Mouse (Mus musculus) ZHBTc4 (cell line): ENCODE data around the gene Zc3h4.

Experiments used
- DNase-seq: peaks from one replicate; pipeline ENCODE4 v3.0.0-alpha.2; 2011; ENCODE audit warnings: low read depth, low spot score

The Zc3h4 gene

DNA sequence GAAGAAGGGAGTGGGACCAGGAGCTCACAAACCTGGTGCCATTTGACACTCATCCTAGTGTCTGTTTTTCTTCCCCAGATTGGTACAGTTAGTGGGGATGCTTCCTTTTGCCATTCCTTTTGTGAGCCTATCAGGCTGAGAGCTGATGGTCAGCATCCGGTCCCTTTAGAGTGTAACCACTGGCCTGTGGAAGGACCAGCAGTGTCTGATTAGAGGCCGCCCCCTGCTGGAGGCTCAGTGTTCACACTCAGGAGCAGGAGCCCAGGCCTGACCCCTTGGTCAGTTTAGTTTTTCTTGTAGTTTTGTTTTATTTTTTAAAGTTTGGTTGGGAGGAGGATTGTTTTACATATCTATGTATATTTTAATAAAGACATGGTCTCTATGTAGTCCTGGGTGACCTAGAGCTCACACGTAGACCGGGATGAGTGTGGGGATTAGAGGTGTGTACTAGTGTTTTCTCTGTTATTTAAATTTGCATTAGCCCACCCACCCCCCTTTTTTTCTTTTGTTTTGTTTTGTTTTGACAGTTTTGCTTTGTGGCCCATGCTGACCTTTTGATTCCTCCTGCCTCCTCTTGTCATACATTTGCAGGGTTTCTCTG lies 25.5 kb downstream of the Zc3h4 start:
- DNase-seq = peak; percentile 58

DNA sequence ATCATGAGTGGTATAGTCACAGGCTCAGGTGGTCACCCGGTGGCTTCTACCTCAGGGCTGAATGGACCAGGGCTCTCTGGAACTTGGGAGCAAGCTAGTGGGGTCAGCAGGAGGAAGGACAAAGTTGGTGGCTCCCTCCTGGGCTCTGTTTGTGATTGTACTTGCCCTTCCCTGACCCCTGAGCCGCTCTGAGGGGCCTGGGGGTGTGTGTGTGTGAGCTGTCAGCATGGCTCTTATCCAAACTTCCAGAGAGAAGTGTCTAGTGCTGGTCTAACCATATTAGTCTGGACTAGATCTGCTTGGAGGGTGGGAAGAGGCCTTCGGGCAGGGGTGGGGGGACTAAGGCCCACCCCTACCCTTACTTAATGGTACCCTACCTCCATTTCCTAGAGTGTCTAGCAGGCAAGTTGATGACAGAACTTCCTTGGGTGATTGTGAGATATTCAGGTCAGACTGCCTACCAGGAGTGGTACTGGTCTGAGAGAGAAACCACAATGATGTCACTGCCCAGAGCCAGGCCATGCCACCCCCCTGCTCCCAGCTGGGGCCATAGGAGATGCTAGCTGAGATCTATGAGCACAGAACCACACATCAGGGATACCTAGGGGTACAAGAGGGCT lies 32.8 kb downstream of the Zc3h4 start:
- no peak for DNase-seq

DNA sequence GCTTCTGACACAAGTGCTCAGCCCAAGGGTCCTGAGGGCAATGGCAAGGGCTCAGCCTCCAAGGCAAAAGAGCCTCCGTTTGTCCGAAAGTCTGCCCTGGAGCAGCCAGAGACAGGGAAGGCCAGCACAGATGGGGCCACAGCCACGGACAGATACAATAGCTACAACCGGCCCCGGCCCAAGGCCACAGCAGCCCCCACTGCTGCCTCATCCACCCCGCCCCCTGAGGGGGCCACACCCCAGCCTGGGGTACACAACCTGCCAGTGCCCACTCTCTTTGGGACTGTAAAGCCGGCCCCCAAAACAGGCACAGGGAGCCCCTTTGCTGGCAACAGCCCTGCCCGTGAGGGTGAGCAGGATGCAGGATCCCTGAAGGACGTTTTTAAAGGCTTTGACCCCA lies 34.4 kb downstream of the Zc3h4 start:
- no peak for DNase-seq

DNA sequence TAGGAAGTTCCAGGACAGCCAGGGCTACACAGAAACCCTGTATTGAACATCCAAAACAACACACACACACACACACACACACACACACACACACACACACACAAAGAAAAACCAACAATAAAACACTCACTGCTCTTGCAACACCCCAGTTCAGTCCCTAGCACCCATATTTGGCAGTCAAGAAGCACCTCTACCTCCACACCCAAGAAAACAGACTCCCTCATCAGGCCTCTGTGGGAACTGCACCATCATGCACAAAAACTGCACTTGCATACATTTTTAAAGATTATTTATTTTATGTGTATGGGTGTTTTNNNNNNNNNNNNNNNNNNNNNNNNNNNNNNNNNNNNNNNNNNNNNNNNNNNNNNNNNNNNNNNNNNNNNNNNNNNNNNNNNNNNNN lies 40.5 kb downstream of the Zc3h4 start:
- peak; percentile 35 for DNase-seq

DNA sequence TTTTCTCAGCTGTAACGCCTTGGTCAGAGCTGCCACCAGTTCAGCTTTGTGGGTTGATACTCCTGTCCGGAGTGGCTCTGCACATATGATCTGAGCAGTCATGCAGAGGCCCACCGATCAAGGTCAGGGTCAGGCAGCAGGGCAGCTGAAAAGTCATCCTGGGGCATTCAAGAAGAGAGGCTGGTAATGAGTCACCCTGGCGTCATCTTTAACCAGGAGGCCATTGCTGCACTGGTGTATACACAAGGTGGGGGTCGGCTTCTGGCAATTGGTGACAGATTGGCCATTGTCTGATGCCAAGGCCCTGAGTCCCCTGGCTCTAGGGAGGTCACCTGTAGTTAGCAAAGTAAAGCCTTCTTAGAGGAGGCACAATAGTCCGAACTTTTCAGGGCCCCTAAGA lies 50.9 kb downstream of the Zc3h4 start:
- no peak for DNase-seq

DNA sequence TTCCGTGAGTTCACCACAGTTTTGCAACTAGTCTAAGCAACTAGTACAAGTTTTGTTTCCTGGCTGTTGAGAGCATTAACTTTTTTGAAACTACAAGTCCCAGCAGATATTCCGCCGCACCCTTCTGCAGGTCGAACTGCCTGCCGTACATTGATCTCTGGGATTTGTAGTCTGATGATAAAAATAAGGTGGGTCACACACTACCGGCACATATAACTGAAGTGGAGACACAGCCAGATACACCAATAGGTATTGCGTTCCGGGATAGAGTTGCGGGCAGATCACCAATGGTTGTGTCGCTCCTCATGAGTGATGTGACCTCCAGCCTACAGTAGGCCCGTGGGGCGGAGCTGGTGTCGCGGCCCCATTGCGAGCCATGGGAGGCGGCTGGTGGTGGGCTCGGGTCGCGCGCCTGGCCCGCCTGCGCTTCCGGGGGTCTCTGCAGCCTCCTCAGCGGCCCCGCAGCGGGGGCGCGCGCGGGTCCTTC lies 51.9 kb downstream of the Zc3h4 start, which contains the start of gene Tmem160:
Gene Tmem160, plus strand, starts transcription at position 193 of the 487 bp plus-strand sequence.
- DNase-seq = peak; percentile 96

DNA sequence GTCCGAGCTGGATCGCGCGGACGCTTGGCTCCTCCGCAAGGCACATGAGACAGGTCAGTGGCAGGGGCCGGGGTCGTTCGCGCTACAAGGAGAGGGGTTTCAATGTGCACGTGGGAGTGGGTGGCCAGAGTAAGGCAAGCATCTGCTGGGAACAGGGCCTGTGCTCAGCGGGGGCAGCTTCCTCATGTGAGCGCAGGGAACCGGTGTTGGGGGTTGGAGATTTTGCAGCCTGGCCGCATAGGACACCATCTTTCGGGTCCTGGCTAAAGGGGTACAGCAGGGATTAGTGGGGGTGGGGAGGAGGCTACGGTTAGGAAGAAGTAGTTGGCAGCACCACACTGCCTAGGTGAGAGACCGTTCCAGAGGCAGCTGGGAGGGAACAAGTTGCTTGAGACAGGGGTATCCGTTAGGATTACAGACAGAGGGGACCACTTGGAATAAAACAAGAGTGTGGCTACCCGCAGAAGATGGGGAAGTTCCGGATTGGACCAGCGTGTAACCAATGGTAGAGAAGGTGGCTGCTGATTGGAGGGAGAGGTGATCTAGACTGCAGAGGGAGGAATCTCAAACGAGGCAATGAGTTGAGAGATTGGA lies 52.5 kb downstream of the Zc3h4 start:
- DNase-seq = peak; percentile 83

DNA sequence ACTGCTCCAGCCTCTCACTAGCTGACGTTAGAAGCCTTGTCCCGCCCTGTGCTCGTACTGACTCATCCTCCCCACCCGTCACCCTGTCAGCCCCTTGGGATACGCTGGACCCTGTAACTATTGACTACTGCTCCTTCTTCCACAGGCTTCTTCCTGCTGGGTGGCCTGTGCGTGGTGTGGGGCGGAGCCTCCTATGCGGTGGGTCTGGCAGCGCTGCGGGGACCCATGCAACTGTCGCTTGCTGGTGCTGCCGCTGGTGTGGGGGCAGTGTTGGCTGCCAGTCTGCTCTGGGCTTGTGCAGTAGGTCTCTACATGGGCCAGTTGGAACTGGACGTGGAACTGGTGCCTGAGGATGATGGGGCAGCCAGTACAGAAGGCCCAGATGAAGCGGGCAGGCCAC lies 54.3 kb downstream of the Zc3h4 start:
- peak; percentile 28 for DNase-seq

DNA sequence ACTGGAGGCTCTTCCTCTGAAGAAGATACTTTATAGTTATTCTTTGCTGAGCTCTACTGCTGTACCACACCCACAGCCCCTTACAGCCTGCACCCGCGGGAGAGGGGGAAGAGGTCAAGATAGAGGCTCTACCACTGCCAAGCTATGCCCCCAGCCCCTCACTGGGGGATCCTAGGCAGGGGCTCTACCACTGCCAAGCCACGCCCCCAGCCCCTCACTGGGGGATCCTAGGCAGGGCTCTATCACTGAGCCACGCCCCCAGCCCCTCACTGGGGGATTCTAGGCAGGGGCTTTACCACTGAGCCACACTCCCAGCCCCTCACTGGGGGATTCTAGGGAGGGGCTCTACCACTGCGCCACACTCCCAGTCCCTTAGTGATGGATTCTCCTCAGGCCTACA lies 55.6 kb downstream of the Zc3h4 start:
- peak; percentile 35 for DNase-seq

DNA sequence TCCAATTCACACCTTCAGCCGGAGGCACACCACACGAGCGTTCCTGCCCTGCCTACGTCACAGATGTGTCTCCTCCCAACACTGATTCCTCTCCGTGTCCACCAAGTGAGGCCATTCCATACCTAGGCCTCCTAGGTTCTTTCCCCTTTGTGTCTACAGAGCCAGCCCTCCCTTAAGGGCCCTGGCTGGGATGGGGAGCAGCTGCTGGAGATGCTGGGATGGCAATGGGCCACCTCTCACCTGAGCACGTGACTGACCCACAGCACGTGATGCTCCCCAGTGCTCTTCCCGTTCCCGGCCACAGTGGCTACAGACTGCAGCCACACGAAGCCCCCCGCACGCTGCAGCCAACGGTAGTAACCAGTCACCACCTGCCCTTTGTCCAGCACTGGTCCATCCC lies 59.9 kb downstream of the Zc3h4 start:
- no peak for DNase-seq

DNA sequence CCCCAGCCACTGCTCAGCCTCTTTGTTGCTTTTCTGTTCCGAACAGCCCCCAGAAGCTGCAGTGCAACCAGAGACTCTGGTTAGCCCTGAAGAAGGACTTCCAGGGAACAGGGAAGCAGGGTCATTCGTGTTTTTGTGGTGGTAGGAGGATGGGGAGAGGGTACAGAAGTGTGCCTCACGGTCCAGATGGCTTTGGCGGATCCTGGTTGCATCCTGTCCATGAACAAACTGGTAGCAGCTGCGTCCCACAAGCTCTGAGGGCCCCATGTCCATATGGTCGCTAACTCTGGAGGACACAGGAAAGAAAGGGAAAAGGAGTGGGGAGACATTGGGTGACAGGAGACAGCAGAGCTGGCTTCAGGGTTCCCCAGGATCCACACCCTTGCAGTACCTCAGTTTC lies 60.4 kb downstream of the Zc3h4 start:
- DNase-seq = no peak

DNA sequence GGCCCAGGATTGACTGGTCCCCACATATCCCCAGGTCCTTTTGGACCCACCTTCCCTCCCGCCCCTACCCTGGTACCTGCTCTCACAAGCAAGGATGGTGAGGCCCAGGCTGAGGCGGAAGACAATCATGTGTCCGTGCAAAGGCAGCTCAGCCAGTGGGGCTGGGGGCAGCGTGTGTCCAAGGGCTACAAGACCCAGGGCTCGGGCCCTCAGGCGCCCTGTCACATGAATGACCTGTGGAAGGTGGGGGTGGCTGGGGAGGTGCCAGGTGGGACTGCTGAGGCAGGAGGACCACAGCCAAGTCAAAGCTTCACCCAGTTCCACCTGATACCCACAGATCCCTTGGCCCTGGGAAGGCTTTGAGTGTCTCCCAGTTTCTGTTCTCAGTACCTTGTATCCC lies 61.0 kb downstream of the Zc3h4 start:
- DNase-seq = no peak

DNA sequence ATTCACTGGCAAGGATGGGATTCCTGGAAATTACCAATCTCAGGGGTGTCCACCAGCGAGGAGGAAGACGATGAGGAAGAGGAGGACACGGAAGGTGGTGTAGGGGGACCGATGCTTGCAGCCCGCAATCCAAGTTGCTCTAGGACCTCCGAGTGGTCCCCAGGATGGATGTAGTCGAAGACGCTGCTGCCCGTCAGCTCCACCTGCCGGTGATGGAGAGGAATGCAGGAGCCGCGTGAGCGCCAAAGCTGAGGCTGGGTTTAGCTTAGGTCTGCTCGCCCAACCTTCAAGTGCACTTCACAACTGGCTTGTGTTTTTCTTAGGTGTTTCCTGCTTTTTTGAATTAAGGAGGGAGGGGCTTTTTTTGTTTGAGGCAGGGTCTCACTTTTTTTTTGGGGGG lies 62.5 kb downstream of the Zc3h4 start:
- peak; percentile 88 for DNase-seq

DNA sequence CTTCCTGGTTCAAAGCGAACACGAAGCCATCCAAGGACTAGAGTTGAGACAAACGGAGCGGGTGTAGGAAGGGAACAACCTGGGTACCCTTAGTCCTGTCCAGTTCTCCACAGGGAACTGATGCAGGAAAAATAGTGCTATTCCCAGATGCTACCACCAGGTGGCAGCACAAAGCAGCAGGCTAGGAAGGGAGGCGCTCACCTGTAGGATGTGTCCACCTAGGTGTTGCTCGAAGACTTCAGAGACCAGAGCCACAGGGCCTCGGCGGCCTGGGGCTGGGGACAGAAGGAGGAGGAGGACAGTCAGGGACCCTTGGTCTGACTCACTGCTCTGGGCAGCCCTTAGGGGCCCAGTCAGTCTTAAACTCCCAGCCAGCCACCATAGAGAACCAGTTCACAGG lies 64.5 kb downstream of the Zc3h4 start:
- DNase-seq = peak; percentile 79

DNA sequence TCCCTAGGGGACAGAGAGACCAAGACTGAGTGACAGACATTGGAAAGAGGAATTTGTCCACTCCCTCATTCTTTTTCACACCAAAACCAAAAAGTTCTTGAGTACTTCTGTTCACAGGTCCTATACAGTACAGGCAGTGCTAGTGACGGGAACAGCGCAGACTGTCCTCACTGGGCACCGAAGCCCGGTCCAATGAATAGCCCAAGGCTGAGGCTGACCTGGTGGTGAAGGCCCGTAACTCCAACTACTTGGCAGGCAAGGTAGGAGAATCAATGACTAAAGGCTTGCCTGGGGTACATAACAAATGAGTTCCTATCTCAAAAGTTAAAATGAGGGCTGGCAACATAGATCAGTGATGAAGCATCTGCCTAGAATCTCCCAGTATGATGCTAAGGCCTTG lies 64.9 kb downstream of the Zc3h4 start:
- DNase-seq = no peak

DNA sequence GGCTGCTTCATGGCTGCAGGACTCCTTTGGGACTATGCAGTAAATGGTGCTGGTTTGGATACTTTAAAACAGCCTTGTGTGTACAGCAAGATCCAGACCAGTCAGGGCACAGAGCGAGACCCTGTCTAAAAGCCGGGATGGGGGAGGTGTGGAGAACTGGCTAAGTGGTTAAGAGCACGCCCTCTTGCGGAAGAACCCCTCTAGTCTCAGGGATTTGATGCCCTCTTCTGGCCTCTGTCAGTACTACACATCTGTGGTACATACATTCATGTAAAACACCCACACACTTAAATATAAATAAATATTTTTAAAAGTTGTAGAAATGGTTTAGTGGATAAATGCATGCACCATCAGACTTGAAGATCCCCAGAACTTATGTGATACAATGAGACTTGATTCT lies 65.9 kb downstream of the Zc3h4 start:
- DNase-seq = peak; percentile 87

DNA sequence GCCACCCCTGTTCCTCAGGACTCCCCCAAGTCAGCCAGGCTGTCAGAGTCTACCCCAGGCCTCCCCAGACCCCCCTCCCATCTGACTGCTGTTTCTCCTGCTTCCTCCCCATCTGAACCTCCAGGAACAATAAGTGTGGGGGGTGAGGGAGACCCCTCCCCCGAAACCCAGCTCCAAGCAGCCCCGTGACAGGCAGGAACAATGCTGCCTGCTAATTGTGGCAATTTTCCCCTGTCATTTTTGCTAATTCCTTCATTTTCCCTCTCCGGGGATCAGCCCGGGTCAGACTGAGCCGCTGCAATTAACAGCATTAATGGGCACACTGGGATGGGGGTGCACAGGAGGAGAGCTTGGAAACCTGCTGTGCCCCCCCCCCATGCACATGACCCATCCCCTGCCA lies 67.4 kb downstream of the Zc3h4 start:
- DNase-seq = no peak

DNA sequence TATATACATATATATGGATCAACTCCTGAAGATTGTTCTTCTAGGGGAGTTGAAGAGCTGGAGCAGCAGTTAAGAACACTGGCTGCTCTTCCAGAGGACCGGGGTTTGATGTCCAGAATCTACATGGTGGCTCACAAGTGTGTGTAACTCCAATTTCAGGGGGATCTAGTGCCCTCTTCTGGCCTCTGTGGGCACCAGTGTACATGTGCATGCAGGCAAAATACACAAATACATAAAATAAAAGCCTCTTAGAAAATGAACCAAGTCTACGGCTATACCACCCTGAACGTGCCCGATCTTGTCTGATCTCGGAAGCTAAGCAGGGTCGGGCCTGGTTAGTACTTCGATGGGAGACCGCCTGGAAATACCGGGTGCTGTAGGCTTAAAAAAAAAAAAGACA lies 70.8 kb downstream of the Zc3h4 start:
- peak; percentile 38 for DNase-seq

DNA sequence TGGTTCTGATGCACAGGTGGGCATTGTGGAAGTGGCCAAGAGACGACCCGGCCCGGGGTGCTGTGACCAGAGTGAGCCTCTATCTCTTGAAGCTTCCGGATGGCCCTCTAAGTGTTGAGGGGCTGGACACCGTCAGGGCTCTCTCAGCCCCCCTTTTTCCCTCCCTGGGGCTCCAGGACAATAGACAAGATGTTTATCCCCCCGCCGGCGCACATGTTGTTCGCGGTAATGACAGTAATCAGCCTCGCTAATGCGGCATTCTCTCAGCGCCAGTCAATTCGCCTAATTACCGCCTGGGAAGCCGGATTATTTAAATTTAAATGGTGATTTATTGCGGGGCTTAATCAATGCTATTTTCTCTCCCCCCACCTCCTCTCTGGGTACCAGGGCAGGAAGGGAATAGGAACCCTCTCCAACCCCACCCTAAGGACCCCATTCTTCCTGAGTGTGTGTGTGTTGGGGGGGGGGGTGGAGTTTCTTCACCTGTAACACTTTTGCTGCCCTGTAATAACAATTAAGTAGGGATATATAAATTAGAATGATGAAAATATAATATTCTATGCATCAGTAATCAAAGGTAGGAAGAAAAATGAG lies 71.5 kb downstream of the Zc3h4 start:
- DNase-seq = no peak

DNA sequence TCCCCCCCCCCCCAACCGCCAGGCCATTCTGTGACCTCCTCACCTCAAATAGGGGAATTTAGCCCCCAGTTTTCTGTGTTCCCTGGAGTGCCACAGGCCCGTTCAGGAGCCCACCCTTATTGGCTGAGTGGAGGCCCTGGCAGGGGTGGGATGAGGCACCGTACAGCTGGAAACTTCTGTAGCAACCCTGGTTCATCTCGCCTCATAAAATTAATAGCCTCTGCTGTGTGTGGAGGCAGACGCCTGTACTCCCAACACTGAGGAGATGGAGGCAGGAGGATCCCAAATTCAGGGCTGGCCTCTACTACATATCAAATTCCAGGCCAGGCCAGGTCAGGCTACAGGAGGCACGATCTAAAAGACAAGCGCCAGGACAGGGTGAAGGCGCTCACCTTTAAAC lies 73.1 kb downstream of the Zc3h4 start:
- no peak for DNase-seq

DNA sequence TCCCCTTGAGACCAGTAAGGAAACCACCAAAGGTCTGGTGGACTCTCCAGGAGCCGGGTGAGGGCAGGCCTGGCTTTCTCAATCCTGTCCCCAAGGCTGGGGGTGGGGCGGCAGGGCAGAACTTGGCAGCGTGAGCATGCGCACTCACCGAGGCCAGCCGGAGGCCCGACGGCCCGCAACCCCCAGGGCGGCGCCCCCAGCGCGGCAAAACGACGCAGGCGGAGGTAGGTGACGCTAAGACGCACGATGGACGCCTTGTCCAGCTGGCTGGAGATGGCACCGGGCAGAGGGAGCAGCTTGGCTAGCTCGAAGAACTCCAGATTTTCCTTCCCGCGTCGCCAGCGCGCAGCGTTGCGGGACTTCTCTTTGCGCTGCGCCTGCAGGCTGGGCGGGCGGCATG lies 73.7 kb downstream of the Zc3h4 start:
- DNase-seq = peak; percentile 52

DNA sequence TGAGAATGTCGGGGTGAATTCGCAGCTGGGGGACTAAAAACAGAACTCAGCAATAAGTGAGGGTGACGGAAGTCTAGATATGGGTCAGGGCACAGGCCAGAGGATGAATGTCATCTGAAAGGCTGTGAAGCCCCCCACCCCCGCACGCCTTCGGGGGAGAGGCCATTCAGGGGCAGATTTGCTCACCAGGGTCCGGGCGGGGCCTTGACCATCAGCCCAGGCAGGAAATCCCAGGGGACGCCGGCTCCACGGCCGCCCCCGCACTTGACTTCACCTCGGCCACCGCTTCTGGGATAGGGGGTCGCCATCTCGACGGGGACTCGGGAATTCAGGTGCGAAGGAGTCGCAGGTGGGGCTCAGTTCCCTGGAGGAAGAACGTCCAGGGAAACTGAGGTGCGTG lies 74.6 kb downstream of the Zc3h4 start:
- DNase-seq = no peak
